8 mouse cellular contexts compared by ENCODE assay signal in the genomic region with DNA sequence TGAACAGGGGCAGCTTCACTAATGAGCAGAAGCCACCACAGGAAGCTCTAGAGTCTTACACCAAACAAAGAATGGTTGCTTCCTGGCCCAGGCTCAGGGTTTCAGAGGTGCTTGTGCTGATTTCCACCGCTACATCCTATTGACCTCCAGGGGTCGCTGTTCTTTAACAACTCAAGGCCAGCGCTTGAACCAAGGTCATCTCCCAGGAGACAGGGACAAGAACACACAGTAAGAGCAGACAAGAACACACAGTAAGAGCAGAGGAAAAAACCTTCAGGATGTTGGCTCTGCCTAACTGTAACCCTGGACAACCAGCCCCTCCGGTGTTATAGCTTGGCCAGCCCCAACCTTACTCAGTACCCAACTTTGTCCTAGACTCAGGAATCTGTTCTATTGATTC. TPM values are rescaled to one million over a fixed set of nuclear protein-coding genes. Genes with fewer than 3 reads are reported as not detected.
A peak's percentile ranks its signal among the peaks of the same experiment; 100 is the strongest.
DNase-seq lines count a peak whose midpoint lies in the region; ATAC-seq and TF ChIP-seq lines count a peak whose summit lies in the region.

No protein-coding gene starts in this region.

- dilution Hi-C loops in CH12.LX (cut with MboI; ENCODE audit: extremely low pct_ligation_motif_present, extremely low pct_unique_long_range_greater_than_20kb, low sequenced_read_pairs): no loop called here

- in situ Hi-C loops in CH12.LX (cut with MboI; ENCODE audit: low pct_ligation_motif_present, low pct_unique_long_range_greater_than_20kb, low sequenced_read_pairs): no loop called here

- no peak for TF ChIP-seq EP300 in CH12.LX (IDR thresholded peaks at IDR 0.05; ENCODE audit: low read length)
- no peak for TF ChIP-seq EP300 in stomach, postnatal 0 days (optimal IDR thresholded peaks at IDR 0.05)

- H3K27me3 ChIP-seq in CH12.LX (replicated peaks): no peaks in the 10 kb centered on the region
- no peaks in the 10 kb centered on the region for H3K27me3 ChIP-seq in heart, embryonic 14.5 days (ENCODE audit: control insufficient read depth, insufficient read depth, low read length)
- H3K27me3 ChIP-seq in kidney, embryonic 16.5 days (ENCODE audit: insufficient read depth, low read length): no peaks in the 10 kb centered on the region
- no peaks in the 10 kb centered on the region for H3K27me3 ChIP-seq in liver, embryonic 11.5 days (replicated peaks; ENCODE audit: control insufficient read depth, insufficient read depth, low read length)
- H3K27me3 ChIP-seq in neural tube, embryonic 11.5 days (ENCODE audit: control insufficient read depth, insufficient read depth, low read length): no peaks in the 10 kb centered on the region
- H3K27me3 ChIP-seq in stomach, postnatal 0 days (ENCODE audit: control insufficient read depth, insufficient read depth, low read length): no peaks in the 10 kb centered on the region

- H3K27ac ChIP-seq in CH12.LX (ENCODE audit: insufficient read depth, low read depth): peak overlapping the region; percentile 27; the same call in 1 of the 2 replicates
- H3K27ac ChIP-seq in heart, embryonic 14.5 days (replicated peaks in 1 of 2; ENCODE audit: control insufficient read depth in 1 of 2, insufficient read depth in 1 of 2, low read depth in 2 of 2, low read length in 2 of 2): peak overlapping the region; percentile 58 to 74
- H3K27ac ChIP-seq in kidney, embryonic 16.5 days (ENCODE audit: low read length): peak overlapping the region; percentile 75
- peak overlapping the region; percentile 63; the same call in 1 of the 2 replicates for H3K27ac ChIP-seq in liver, embryonic 11.5 days (ENCODE audit: low read depth, low read length)
- 0 out of 2 replicates have a peak overlapping the region, but pooled peaks have one; percentile 34 for H3K27ac ChIP-seq in neural tube, embryonic 11.5 days (ENCODE audit: low read depth, low read length)
- H3K27ac ChIP-seq in stomach, postnatal 0 days (replicated peaks): peak overlapping the region; percentile 30

- peak; percentile 67; the same call in 1 of the 2 replicates for ATAC-seq in heart, embryonic 14.5 days (ENCODE audit: insufficient number of reproducible peaks, insufficient read depth, low FRiP score, low read depth)
- peak; percentile 67 for ATAC-seq in kidney, embryonic 16.5 days (ENCODE audit: low FRiP score, low TSS enrichment)
- ATAC-seq in liver, embryonic 11.5 days (replicated peaks; ENCODE audit: low FRiP score): 0 out of 2 replicates have a peak, but pooled peaks have one; percentile 31
- ATAC-seq in neural tube, embryonic 11.5 days (ENCODE audit: insufficient read depth, low FRiP score, low TSS enrichment): peak; percentile 45; the same call in 1 of the 2 replicates
- ATAC-seq in stomach, postnatal 0 days (ENCODE audit: low FRiP score, low TSS enrichment): peak; percentile 86

- peaks cover 8 to 21% of the 10 kb centered on the region in 2 experiments for H3K4me1 ChIP-seq in CH12.LX (ENCODE audit: control insufficient read depth in 1 of 2, insufficient read depth in 2 of 2)
- H3K4me1 ChIP-seq in heart, embryonic 14.5 days (ENCODE audit: control insufficient read depth in 2 of 2, insufficient read depth in 2 of 2, low read length in 2 of 2): peaks cover 13 to 15% of the 10 kb centered on the region in 2 experiments
- peaks cover 20% of the 10 kb centered on the region for H3K4me1 ChIP-seq in kidney, embryonic 16.5 days (ENCODE audit: insufficient read depth, low read length)
- H3K4me1 ChIP-seq in liver, embryonic 11.5 days (replicated peaks; ENCODE audit: control insufficient read depth, insufficient read depth, low read length): peaks cover 14% of the 10 kb centered on the region
- peaks cover 2% of the 10 kb centered on the region; the same call in 1 of the 2 replicates for H3K4me1 ChIP-seq in neural tube, embryonic 11.5 days (ENCODE audit: control insufficient read depth, insufficient read depth, low read length)
- H3K4me1 ChIP-seq in stomach, postnatal 0 days (replicated peaks; ENCODE audit: control insufficient read depth, insufficient read depth): no peaks in the 10 kb centered on the region

- DNase-seq in CH12.LX (ENCODE audit: extremely low read depth): peak; percentile 98
- DNase-seq in brain, adult 2 months (ENCODE audit: low read depth, low spot score): peak; percentile 85
- DNase-seq in fat pad, adult 2 months (ENCODE audit: extremely low read depth, low read depth, low spot score): peak; percentile 55
- DNase-seq in liver, embryonic 11.5 days (ENCODE audit: low spot score): peak; percentile 55
- DNase-seq in neural tube, embryonic 11.5 days (ENCODE audit: low spot score): peak; percentile 68
- DNase-seq in stomach, postnatal 0 days (ENCODE audit: low spot score): peak; percentile 63

- H3K9me3 ChIP-seq in CH12.LX (replicated peaks; ENCODE audit: low read length): no peaks in the 10 kb centered on the region
- H3K9me3 ChIP-seq in heart, embryonic 14.5 days (ENCODE audit: control insufficient read depth, low read length): no peaks in the 10 kb centered on the region
- H3K9me3 ChIP-seq in kidney, embryonic 16.5 days (ENCODE audit: low read length): no peaks in the 10 kb centered on the region
- no peaks in the 10 kb centered on the region for H3K9me3 ChIP-seq in liver, embryonic 11.5 days (ENCODE audit: control insufficient read depth, low read length)
- H3K9me3 ChIP-seq in neural tube, embryonic 11.5 days (ENCODE audit: control insufficient read depth, low read length): no peaks in the 10 kb centered on the region
- H3K9me3 ChIP-seq in stomach, postnatal 0 days (ENCODE audit: control insufficient read depth, low read length): no peaks in the 10 kb centered on the region

- peak overlapping the region; percentile 34; the same call in 1 of the 2 replicates for H3K9ac ChIP-seq in CH12.LX (ENCODE audit: insufficient read depth, low read depth)
- H3K9ac ChIP-seq in heart, embryonic 14.5 days (ENCODE audit: low read length): 0 out of 2 replicates have a peak overlapping the region, but pooled peaks have one; percentile 12
- H3K9ac ChIP-seq in kidney, embryonic 16.5 days (replicated peaks; ENCODE audit: low read length): peak overlapping the region; percentile 26; the same call in 1 of the 2 replicates
- no peak overlapping the region for H3K9ac ChIP-seq in liver, embryonic 11.5 days (ENCODE audit: low read depth, low read length)
- H3K9ac ChIP-seq in neural tube, embryonic 11.5 days (ENCODE audit: low read length): no peak overlapping the region
- no peak overlapping the region for H3K9ac ChIP-seq in stomach, postnatal 0 days (ENCODE audit: low read length)

- whole genome bisulfite sequencing in heart, embryonic 14.5 days: 8% methylated on average over 4 of the region's 4 CpGs
- 8% methylated on average over 4 of the region's 4 CpGs for WGBS in kidney, embryonic 16.5 days
- WGBS in liver, embryonic 11.5 days: 4% methylated on average over 4 of the region's 4 CpGs
- 9% methylated on average over 4 of the region's 4 CpGs for WGBS in neural tube, embryonic 11.5 days
- WGBS in stomach, postnatal 0 days: 8% methylated on average over 4 of the region's 4 CpGs

- no peak for TF ChIP-seq POLR2A in CH12.LX (IDR thresholded peaks at IDR 0.05; ENCODE audit: low read depth, low read length)

- H3K4me3 ChIP-seq in CH12.LX (replicated peaks in 1 of 3; ENCODE audit: low read depth in 2 of 3, low read length in 2 of 3, poor library complexity in 1 of 3): no peak overlapping the region
- no peak overlapping the region for H3K4me3 ChIP-seq in heart, embryonic 14.5 days (ENCODE audit: control insufficient read depth in 1 of 2, insufficient read depth in 1 of 2, low read depth in 1 of 2, low read length in 2 of 2)
- H3K4me3 ChIP-seq in kidney, embryonic 16.5 days (ENCODE audit: low read length): no peak overlapping the region
- H3K4me3 ChIP-seq in liver, embryonic 11.5 days (ENCODE audit: low read depth, low read length): no peak overlapping the region
- no peak overlapping the region for H3K4me3 ChIP-seq in neural tube, embryonic 11.5 days (ENCODE audit: low read depth, low read length)
- H3K4me3 ChIP-seq in stomach, postnatal 0 days (ENCODE audit: low read depth, low read length): no peak overlapping the region

- peak; percentile 90 for TF ChIP-seq RAD21 in CH12.LX (IDR thresholded peaks at IDR 0.05; ENCODE audit: low read depth, low read length)

- H3K36me3 ChIP-seq in CH12.LX (replicated peaks in 1 of 2; ENCODE audit: control insufficient read depth in 1 of 2, insufficient read depth in 1 of 2, low read length in 1 of 2): peaks cover 0 to 18% of the 10 kb centered on the region in 2 experiments
- 0 out of 2 replicates have a peak, but pooled peaks cover 10% of the 10 kb centered on the region for H3K36me3 ChIP-seq in heart, embryonic 14.5 days (ENCODE audit: control insufficient read depth, insufficient read depth, low read length)
- peaks cover 8% of the 10 kb centered on the region; the same call in 1 of the 2 replicates for H3K36me3 ChIP-seq in kidney, embryonic 16.5 days (ENCODE audit: insufficient read depth, low read length)
- no peaks in the 10 kb centered on the region for H3K36me3 ChIP-seq in liver, embryonic 11.5 days (ENCODE audit: control insufficient read depth, insufficient read depth, low read length)
- H3K36me3 ChIP-seq in neural tube, embryonic 11.5 days (ENCODE audit: control insufficient read depth, insufficient read depth, low read length): no peaks in the 10 kb centered on the region
- no peaks in the 10 kb centered on the region for H3K36me3 ChIP-seq in stomach, postnatal 0 days (ENCODE audit: control insufficient read depth, insufficient read depth, low read length)

- H3K4me2 ChIP-seq in CH12.LX (ENCODE audit: insufficient read depth, low read depth, poor library complexity, severe bottlenecking): 0 out of 2 replicates have a peak overlapping the region, but pooled peaks have one; percentile 7
- no peak overlapping the region for H3K4me2 ChIP-seq in heart, embryonic 14.5 days (ENCODE audit: low read length)
- H3K4me2 ChIP-seq in kidney, embryonic 16.5 days (replicated peaks; ENCODE audit: low read depth, low read length): no peak overlapping the region
- no peak overlapping the region for H3K4me2 ChIP-seq in liver, embryonic 11.5 days
- no peak overlapping the region for H3K4me2 ChIP-seq in neural tube, embryonic 11.5 days (ENCODE audit: low read depth)
- H3K4me2 ChIP-seq in stomach, postnatal 0 days (replicated peaks; ENCODE audit: low read depth): no peak overlapping the region

- no peaks in the 10 kb centered on the region for H3K79me2 ChIP-seq in CH12.LX (replicated peaks; ENCODE audit: control insufficient read depth, extremely low read depth, insufficient read depth, poor library complexity, severe bottlenecking)

- TF ChIP-seq CTCF in CH12.LX (conservative IDR thresholded peaks at IDR 0.05 in 1 of 2, IDR thresholded peaks at IDR 0.05 in 1 of 2; ENCODE audit: low read depth in 2 of 2, low read length in 2 of 2): peak; percentile 87 to 95
- peak; percentile 88 for TF ChIP-seq CTCF in stomach, postnatal 0 days (IDR thresholded peaks at IDR 0.05; ENCODE audit: low read depth)

RNA-seq across cellular contexts. Expression of a gene that starts 14.5 kb away (rescaled TPM):
- total RNA-seq in CH12.LX (2012; rRNA removed) (8.1 and 9.3 TPM in 2 replicates), CH12.LX (2014; rRNA removed) (15.6 and 17.5 TPM in 2 replicates)
- polyA plus RNA-seq in CH12.LX (2012; ENCODE audit: insufficient read length, low read depth): 32.0 and 38.2 TPM in 2 replicates
- 0.55 and 0.82 TPM in 2 replicates for polyA plus RNA-seq in heart, embryonic 14.5 days (2014; fragmentation: Nextera tagmentation; extraction: Ambion mirVana)
- polyA plus RNA-seq in kidney, embryonic 16.5 days (2015; fragmentation: Nextera tagmentation; extraction: Ambion mirVana): 0.91 and 0.96 TPM in 2 replicates
- polyA plus RNA-seq in liver, embryonic 11.5 days (2014; fragmentation: Nextera tagmentation; extraction: Ambion mirVana): 1.6 and 1.8 TPM in 2 replicates
- polyA plus RNA-seq in neural tube, embryonic 11.5 days (2014; fragmentation: Nextera tagmentation; extraction: Ambion mirVana): 0.30 and 0.48 TPM in 2 replicates
- polyA plus RNA-seq in stomach, postnatal 0 days (2015; fragmentation: Nextera tagmentation; extraction: Ambion mirVana): 3.9 and 5.0 TPM in 2 replicates

RNA-seq across cellular contexts. Expression of a gene that starts 33.6 kb away (rescaled TPM):
- 16.8 and 18.5 TPM in 2 replicates for total RNA-seq in CH12.LX (2012; rRNA removed)
- 56.6 and 66.4 TPM in 2 replicates for total RNA-seq in CH12.LX (2014; rRNA removed)
- 28.6 and 30.8 TPM in 2 replicates for polyA plus RNA-seq in CH12.LX (2012; ENCODE audit: insufficient read length, low read depth)
- polyA plus RNA-seq in heart, embryonic 14.5 days (2014; fragmentation: Nextera tagmentation; extraction: Ambion mirVana): 140 and 146 TPM in 2 replicates
- 247 and 255 TPM in 2 replicates for polyA plus RNA-seq in kidney, embryonic 16.5 days (2015; fragmentation: Nextera tagmentation; extraction: Ambion mirVana)
- polyA plus RNA-seq in liver, embryonic 11.5 days (2014; fragmentation: Nextera tagmentation; extraction: Ambion mirVana): 104 and 108 TPM in 2 replicates
- polyA plus RNA-seq in neural tube, embryonic 11.5 days (2014; fragmentation: Nextera tagmentation; extraction: Ambion mirVana): 341 and 355 TPM in 2 replicates
- polyA plus RNA-seq in stomach, postnatal 0 days (2015; fragmentation: Nextera tagmentation; extraction: Ambion mirVana): 95.7 and 98.1 TPM in 2 replicates

Comparison
In these comparisons a context has a peak if more than half of its experiments do, and no peak if none do; other contexts are left out.
1. H3K9ac ChIP-seq: peak in CH12.LX (single experiment), heart, embryonic 14.5 days (single experiment) and kidney, embryonic 16.5 days (single experiment); none in liver, embryonic 11.5 days (single experiment), neural tube, embryonic 11.5 days (single experiment) and stomach, postnatal 0 days (single experiment).
2. ATAC-seq: peak in every context shown above with its lines; median percentile 86 in stomach, postnatal 0 days; 67 in heart, embryonic 14.5 days; 67 in kidney, embryonic 16.5 days; 45 in neural tube, embryonic 11.5 days; 31 in liver, embryonic 11.5 days.
3. Peak in every context shown above with its lines, with median percentiles within 50 percentile points of each other: DNase-seq and H3K27ac ChIP-seq.